Mouse (Mus musculus): ENCODE data around the gene Gtf2a1l.

The Gtf2a1l gene

GRCm38 (mm10) chr17:88668452-88668851 lies at the start of gene Gtf2a1l:
Gene Gtf2a1l (plus strand): TSS chr17:88668660.
- DNase-seq (ENCODE audit: low read depth, low spot score) = no peak

GRCm38 (mm10) chr17:88620935-88621334 lies 47.5 kb upstream of the Gtf2a1l start:
- DNase-seq (ENCODE audit: low read depth, low spot score) = no peak

GRCm38 (mm10) chr17:88621374-88621773 lies 47.1 kb upstream of the Gtf2a1l start:
- no peak for DNase-seq (ENCODE audit: low read depth, low spot score)

- DNase-seq (ENCODE audit: low read depth, low spot score) = no peak
Observed at GRCm38 (mm10) chr17:88622711-88623110, 45.7 kb upstream of the Gtf2a1l start.

- DNase-seq (ENCODE audit: low read depth, low spot score) = no peak
Observed at GRCm38 (mm10) chr17:88624386-88624785, 44.1 kb upstream of the Gtf2a1l start.

GRCm38 (mm10) chr17:88625350-88625749 lies 43.1 kb upstream of the Gtf2a1l start:
- DNase-seq (ENCODE audit: low read depth, low spot score) = no peak

- DNase-seq (ENCODE audit: low read depth, low spot score) = no peak
Observed at GRCm38 (mm10) chr17:88625931-88626330, 42.5 kb upstream of the Gtf2a1l start.

GRCm38 (mm10) chr17:88626347-88626811 lies 42.1 kb upstream of the Gtf2a1l start:
- no peak for DNase-seq (ENCODE audit: low read depth, low spot score)

- no peak for DNase-seq (ENCODE audit: low read depth, low spot score)
Observed at GRCm38 (mm10) chr17:88627150-88627549, 41.3 kb upstream of the Gtf2a1l start.

- DNase-seq (ENCODE audit: low read depth, low spot score) = peak; percentile 85
Observed at GRCm38 (mm10) chr17:88628676-88629380, 39.6 kb upstream of the Gtf2a1l start.

GRCm38 (mm10) chr17:88629381-88629759 lies 39.1 kb upstream of the Gtf2a1l start:
- DNase-seq (ENCODE audit: low read depth, low spot score) = no peak

GRCm38 (mm10) chr17:88629931-88630553 lies 38.4 kb upstream of the Gtf2a1l start:
- DNase-seq (ENCODE audit: low read depth, low spot score) = peak; percentile 35

- no peak for DNase-seq (ENCODE audit: low read depth, low spot score)
Observed at GRCm38 (mm10) chr17:88630554-88630948, 37.9 kb upstream of the Gtf2a1l start.

- no peak for DNase-seq (ENCODE audit: low read depth, low spot score)
Observed at GRCm38 (mm10) chr17:88632631-88633030, 35.8 kb upstream of the Gtf2a1l start.

- DNase-seq (ENCODE audit: low read depth, low spot score) = no peak
Observed at GRCm38 (mm10) chr17:88636076-88636475, 32.4 kb upstream of the Gtf2a1l start.

GRCm38 (mm10) chr17:88636587-88636986 lies 31.9 kb upstream of the Gtf2a1l start:
- no peak for DNase-seq (ENCODE audit: low read depth, low spot score)

GRCm38 (mm10) chr17:88641012-88641411 lies 27.4 kb upstream of the Gtf2a1l start:
- DNase-seq (ENCODE audit: low read depth, low spot score) = peak; percentile 54

GRCm38 (mm10) chr17:88641836-88642235 lies 26.6 kb upstream of the Gtf2a1l start:
- DNase-seq (ENCODE audit: low read depth, low spot score) = no peak

- no peak for DNase-seq (ENCODE audit: low read depth, low spot score)
Observed at GRCm38 (mm10) chr17:88644876-88645275, 23.6 kb upstream of the Gtf2a1l start.

- DNase-seq (ENCODE audit: low read depth, low spot score) = no peak
Observed at GRCm38 (mm10) chr17:88645299-88645698, 23.2 kb upstream of the Gtf2a1l start.

- no peak for DNase-seq (ENCODE audit: low read depth, low spot score)
Observed at GRCm38 (mm10) chr17:88647149-88647548, 21.3 kb upstream of the Gtf2a1l start.

GRCm38 (mm10) chr17:88652010-88652409 lies 16.4 kb upstream of the Gtf2a1l start:
- no peak for DNase-seq (ENCODE audit: low read depth, low spot score)

GRCm38 (mm10) chr17:88652702-88653374 lies 15.6 kb upstream of the Gtf2a1l start:
- no peak for DNase-seq (ENCODE audit: low read depth, low spot score)

All from skeletal muscle tissue, adult 2 months (tissue).